Mouse (Mus musculus) hindbrain, embryonic 12.5 days (tissue): ENCODE results near the gene Calhm5. TPM values are rescaled to one million over a fixed set of nuclear protein-coding genes. Genes with fewer than 3 reads are reported as not detected.

Experiments used
- ATAC-seq: fragments of 200-750 bp; cut with Nextera tagmentation; 2 replicates; pipeline ENCODE4 v1.8.0; 2017; ENCODE audit warnings: moderate TSS enrichment; ENCODE audit not compliant: low FRiP score
- H3K27ac ChIP-seq: fragments of 300-500 bp; sonication (generic); 2 replicates; pipeline ENCODE4 v1.5.1; 2016; ENCODE audit warnings: mild to moderate bottlenecking
- H3K27me3 ChIP-seq: fragments of 300-500 bp; sonication (generic); 2 replicates; pipeline ENCODE4 v1.6.1; 2016; ENCODE audit warnings: mild to moderate bottlenecking
- H3K36me3 ChIP-seq: fragments of 300-500 bp; sonication (generic); 2 replicates; pipeline ENCODE4 v1.6.1; 2016; ENCODE audit warnings: mild to moderate bottlenecking
- H3K4me1 ChIP-seq: fragments of 300-500 bp; sonication (generic); 2 replicates; pipeline ENCODE4 v1.6.1; 2016
- H3K4me2 ChIP-seq: fragments of 300-500 bp; sonication (generic); replicated peaks from 2 replicates; pipeline ENCODE4 v1.6.1; 2016; ENCODE audit warnings: mild to moderate bottlenecking
- H3K4me3 ChIP-seq: fragments of 300-500 bp; sonication (generic); 2 replicates; pipeline ENCODE4 v1.5.1; 2016; ENCODE audit warnings: mild to moderate bottlenecking
- H3K9ac ChIP-seq: fragments of 300-500 bp; sonication (generic); 2 replicates; pipeline ENCODE4 v1.6.1; 2016; ENCODE audit warnings: mild to moderate bottlenecking, moderate library complexity
- H3K9me3 ChIP-seq: fragments of 300-500 bp; sonication (generic); replicated peaks from 2 replicates; pipeline ENCODE4 v1.6.1; 2016; ENCODE audit warnings: mild to moderate bottlenecking
- WGBS: fragments of 180-500 bp; shearing (Covaris S2); methylation state at CpG from one replicate; pipeline ENCODE4 v1.1.7; 2016; 5-methylcytosine and 5-hydroxymethylcytosine counted together
- polyA plus RNA-seq: library from polyadenylated mRNA; unstranded; fragments of >200 nt; fragmentation: Nextera tagmentation; extraction: Ambion mirVana; gene quantifications from 2 replicates; pipeline ENCODE4 v1.2.1, GENCODE M21; 2016

The Calhm5 gene
- polyA plus RNA-seq, 1 experiment from 2014 or later = 0.32 TPM

GRCm38 (mm10) chr10:34053987-34054386 lies 42.3 kb downstream of the Calhm5 start:
- no peak overlapping the region for H3K9ac ChIP-seq
- H3K4me1 ChIP-seq = no peaks in the 10 kb centered on the region
- no peak overlapping the region for H3K4me2 ChIP-seq
- H3K27ac ChIP-seq = no peak overlapping the region
- no peaks in the 10 kb centered on the region for H3K27me3 ChIP-seq
- H3K36me3 ChIP-seq = no peaks in the 10 kb centered on the region
- H3K4me3 ChIP-seq = no peak overlapping the region
- H3K9me3 ChIP-seq = no peaks in the 10 kb centered on the region
- no peak for ATAC-seq
- 93% methylated on average over 2 of the region's 2 CpGs for WGBS

GRCm38 (mm10) chr10:34044210-34044609 lies 52.1 kb downstream of the Calhm5 start, which contains the start of gene Calhm4:
TSS of gene Calhm4 (minus strand) at chr10:34044310.
- ATAC-seq = no peak
- Histone ChIP-seq H3K27me3 (no peaks in the 10 kb centered on the region), H3K4me3 (no peak within 1 kb of the TSS), H3K27ac (no peak within 1 kb of the TSS), H3K4me1 (no peaks in the 10 kb centered on the region), H3K9ac (no peak within 1 kb of the TSS), H3K4me2 (no peak within 1 kb of the TSS), H3K9me3 (no peaks in the 10 kb centered on the region), H3K36me3 (no peaks in the 10 kb centered on the region)
- whole genome bisulfite sequencing = 86% methylated on average over 5 of the region's 5 CpGs

Other genes starting within 250 kb of the Calhm5 start
- not detected in 2 replicates for gene Sult3a1, start 238.8 kb downstream of the Calhm5 start, polyA plus RNA-seq
- 0.71 and 1.3 TPM in 2 replicates for gene Rsph4a, start 191.4 kb downstream of the Calhm5 start, polyA plus RNA-seq
- 26.3 and 28.7 TPM in 2 replicates for gene Zup1, start 145.2 kb downstream of the Calhm5 start, polyA plus RNA-seq
- 136 and 153 TPM in 2 replicates for gene Rwdd1, start 76.9 kb downstream of the Calhm5 start, polyA plus RNA-seq
- not detected in 2 replicates for gene Trappc3l, start 58.9 kb downstream of the Calhm5 start, polyA plus RNA-seq
- not detected in 2 replicates for gene Calhm4, start 52.2 kb downstream of the Calhm5 start, polyA plus RNA-seq
- 0.29 and 0.84 TPM in 2 replicates for gene Calhm6, start 31.5 kb upstream of the Calhm5 start, polyA plus RNA-seq
- gene Dse, start 111.2 kb upstream of the Calhm5 start, polyA plus RNA-seq = 26.8 and 29.6 TPM in 2 replicates
- 129 and 140 TPM in 2 replicates for gene Tspyl1, start 185.7 kb upstream of the Calhm5 start, polyA plus RNA-seq
- gene Tspyl4, start 200.9 kb upstream of the Calhm5 start, polyA plus RNA-seq = 134 and 153 TPM in 2 replicates